In genomic region chr12:49951821-49952220, GRCm38 (mm10) we compare ENCODE assay signal across 8 mouse cellular contexts.
DNase-seq lines count a peak whose midpoint lies in the region; ATAC-seq and TF ChIP-seq lines count a peak whose summit lies in the region.

No protein-coding gene starts in this region.

- no peak for ATAC-seq in heart, postnatal 0 days (ENCODE audit: insufficient read depth, low read depth)
- ATAC-seq in embryonic facial prominence, embryonic 11.5 days (replicated peaks; ENCODE audit: insufficient number of reproducible peaks, low FRiP score, low TSS enrichment, low read depth): peak; percentile 56; the same call in 1 of the 2 replicates
- ATAC-seq in neural tube, embryonic 12.5 days (ENCODE audit: low FRiP score, low read depth): peak; percentile 48; the same call in 1 of the 2 replicates

- no peak for DNase-seq in heart, postnatal 0 days (ENCODE audit: low spot score)
- DNase-seq in heart, postnatal 25 days (ENCODE audit: low spot score): no peak
- DNase-seq in MEL (ENCODE audit: low read depth, low spot score): peak; percentile 31
- DNase-seq in embryonic facial prominence, embryonic 11.5 days (ENCODE audit: low spot score): peak; percentile 47
- peak; percentile 62 to 81 for DNase-seq in layer of hippocampus, adult 2 months (ENCODE audit: low spot score in 2 of 2)
- no peak for DNase-seq in spleen, postnatal 10 days (ENCODE audit: low spot score in 2 of 2)
- DNase-seq in gastrocnemius, postnatal 25 days: no peak

- no peak overlapping the region for H3K9ac ChIP-seq in heart, postnatal 0 days (replicated peaks; ENCODE audit: low read depth, low read length)
- H3K9ac ChIP-seq in MEL (ENCODE audit: control insufficient read depth, low read depth, low read length, poor library complexity, severe bottlenecking): no peak overlapping the region
- no peak overlapping the region for H3K9ac ChIP-seq in embryonic facial prominence, embryonic 11.5 days (replicated peaks; ENCODE audit: low read length)
- no peak overlapping the region for H3K9ac ChIP-seq in neural tube, embryonic 12.5 days

- peak; percentile 43 for TF ChIP-seq CTCF in heart, postnatal 0 days (IDR thresholded peaks at IDR 0.05; ENCODE audit: low read depth)
- peak in 1 of 3 experiments; percentile 54; a peak in 3 of 6 replicates for TF ChIP-seq CTCF in MEL (IDR thresholded peaks at IDR 0.05 in 2 of 3, conservative IDR thresholded peaks at IDR 0.05 in 1 of 3; ENCODE audit: control insufficient read depth in 1 of 3, insufficient read depth in 1 of 3, low read depth in 2 of 3, low read length in 3 of 3, poor library complexity in 1 of 3, severe bottlenecking in 1 of 3)
- TF ChIP-seq CTCF in layer of hippocampus, adult 2 months (conservative IDR thresholded peaks at IDR 0.05): peak; percentile 90

- no peak for TF ChIP-seq POLR2A in MEL (IDR thresholded peaks at IDR 0.05; ENCODE audit: control insufficient read depth in 1 of 2, insufficient read depth in 1 of 2, low read depth in 1 of 2, low read length in 2 of 2, poor library complexity in 1 of 2)

- H3K4me1 ChIP-seq in heart, postnatal 0 days (ENCODE audit: control insufficient read depth, insufficient read depth): no peaks in the 10 kb centered on the region
- no peaks in the 10 kb centered on the region for H3K4me1 ChIP-seq in MEL (ENCODE audit: control insufficient read depth in 1 of 2, insufficient read depth in 2 of 2, low read length in 2 of 2)
- H3K4me1 ChIP-seq in embryonic facial prominence, embryonic 11.5 days (ENCODE audit: control insufficient read depth, insufficient read depth, low read length): no peaks in the 10 kb centered on the region
- H3K4me1 ChIP-seq in neural tube, embryonic 12.5 days: no peaks in the 10 kb centered on the region

- TF ChIP-seq EP300 in heart, postnatal 0 days (IDR thresholded peaks at IDR 0.05; ENCODE audit: low read depth): no peak
- no peak for TF ChIP-seq EP300 in MEL (IDR thresholded peaks at IDR 0.05; ENCODE audit: low read depth in 1 of 2, low read length in 2 of 2)

- H3K4me3 ChIP-seq in heart, postnatal 0 days (ENCODE audit: low read depth, low read length): no peak overlapping the region
- no peak overlapping the region for H3K4me3 ChIP-seq in MEL (ENCODE audit: control insufficient read depth in 1 of 2, insufficient read depth in 1 of 2, low read depth in 2 of 2, low read length in 2 of 2)
- H3K4me3 ChIP-seq in embryonic facial prominence, embryonic 11.5 days (ENCODE audit: low read depth, low read length): no peak overlapping the region
- H3K4me3 ChIP-seq in layer of hippocampus, adult 2 months: no peak overlapping the region
- no peak overlapping the region for H3K4me3 ChIP-seq in neural tube, embryonic 12.5 days

- no peaks in the 10 kb centered on the region for H3K79me2 ChIP-seq in MEL (ENCODE audit: control insufficient read depth, insufficient read depth, low read length, poor library complexity)

- H3K36me3 ChIP-seq in heart, postnatal 0 days (replicated peaks; ENCODE audit: control insufficient read depth, insufficient read depth, low read length): no peaks in the 10 kb centered on the region
- H3K36me3 ChIP-seq in MEL (ENCODE audit: control insufficient read depth in 1 of 2, insufficient read depth in 2 of 2, low read length in 2 of 2): no peaks in the 10 kb centered on the region
- no peaks in the 10 kb centered on the region for H3K36me3 ChIP-seq in embryonic facial prominence, embryonic 11.5 days (replicated peaks; ENCODE audit: control insufficient read depth, insufficient read depth, low read depth, low read length)
- no peaks in the 10 kb centered on the region for H3K36me3 ChIP-seq in neural tube, embryonic 12.5 days

- H3K4me2 ChIP-seq in heart, postnatal 0 days (ENCODE audit: low read depth, low read length): no peak overlapping the region
- H3K4me2 ChIP-seq in embryonic facial prominence, embryonic 11.5 days (ENCODE audit: low read depth, low read length): no peak overlapping the region
- H3K4me2 ChIP-seq in neural tube, embryonic 12.5 days (replicated peaks): no peak overlapping the region

- intact Hi-C loops in heart, postnatal 25 days (cut with DNase I): loop anchor here (10.0 kb wide), 1 partner anchor 577 kb away; no protein-coding TSS in a partner anchor

- no peaks in the 10 kb centered on the region for H3K27me3 ChIP-seq in heart, postnatal 0 days (ENCODE audit: control insufficient read depth, insufficient read depth, low read length)
- no peaks in the 10 kb centered on the region for H3K27me3 ChIP-seq in MEL (ENCODE audit: control insufficient read depth in 1 of 2, insufficient read depth in 2 of 2, low read length in 2 of 2)
- H3K27me3 ChIP-seq in embryonic facial prominence, embryonic 11.5 days (ENCODE audit: control insufficient read depth, insufficient read depth, low read length): no peaks in the 10 kb centered on the region
- no peaks in the 10 kb centered on the region for H3K27me3 ChIP-seq in neural tube, embryonic 12.5 days (replicated peaks)

- peak; percentile 48 for TF ChIP-seq RAD21 in MEL (IDR thresholded peaks at IDR 0.05; ENCODE audit: low read depth, low read length)

- no peaks in the 10 kb centered on the region for H3K9me3 ChIP-seq in heart, postnatal 0 days (replicated peaks; ENCODE audit: control insufficient read depth, low read length)
- no peaks in the 10 kb centered on the region for H3K9me3 ChIP-seq in MEL (replicated peaks; ENCODE audit: insufficient read depth, low read length)
- no peaks in the 10 kb centered on the region for H3K9me3 ChIP-seq in embryonic facial prominence, embryonic 11.5 days (replicated peaks; ENCODE audit: control insufficient read depth, low read length)
- H3K9me3 ChIP-seq in neural tube, embryonic 12.5 days: no peaks in the 10 kb centered on the region

- H3K27ac ChIP-seq in heart, postnatal 0 days (ENCODE audit: low read depth): no peak overlapping the region
- H3K27ac ChIP-seq in MEL (ENCODE audit: control insufficient read depth, low read depth, low read length): no peak overlapping the region
- H3K27ac ChIP-seq in embryonic facial prominence, embryonic 11.5 days (replicated peaks; ENCODE audit: low read depth, low read length): no peak overlapping the region
- peak overlapping the region; percentile 93 for H3K27ac ChIP-seq in layer of hippocampus, adult 2 months
- no peak overlapping the region for H3K27ac ChIP-seq in neural tube, embryonic 12.5 days

- WGBS in heart, postnatal 0 days: 35% methylated on average over 5 of the region's 5 CpGs
- 50% methylated on average over 5 of the region's 5 CpGs for WGBS in embryonic facial prominence, embryonic 11.5 days
- WGBS in neural tube, embryonic 12.5 days: 57% methylated on average over 5 of the region's 5 CpGs

TF ChIP-seq in MEL, 35 proteins besides CTCF, POLR2A, EP300 and RAD21:
- TF ChIP-seq NRF1 (IDR thresholded peaks at IDR 0.05; ENCODE audit: insufficient read depth, low read depth, low read length, poor library complexity, severe bottlenecking) (no peak), TCF12 (IDR thresholded peaks at IDR 0.05; ENCODE audit: low read depth, low read length) (no peak), SMC3 (IDR thresholded peaks at IDR 0.05; ENCODE audit: low read depth, low read length) (peak; percentile 48), ZC3H11A (IDR thresholded peaks at IDR 0.05; ENCODE audit: low read depth, low read length) (peak; percentile 43; the same call in 1 of the 2 replicates), RCOR1 (IDR thresholded peaks at IDR 0.05; ENCODE audit: low read depth, low read length) (no peak), GABPA (IDR thresholded peaks at IDR 0.05; ENCODE audit: low read depth, low read length) (no peak)
TF ChIP-seq in MEL: peak in this region for 2.

Comparison
In these comparisons a context has a peak if more than half of its experiments do, and no peak if none do; other contexts are left out.
1. DNase-seq: peak in MEL (single experiment), embryonic facial prominence, embryonic 11.5 days (single experiment) and layer of hippocampus, adult 2 months (2 of 2); none in heart, postnatal 0 days (single experiment), heart, postnatal 25 days (single experiment), spleen, postnatal 10 days (0 of 2) and gastrocnemius, postnatal 25 days (single experiment).